ENCODE assay signal across 10 mouse cellular contexts in genomic region chr14:26376652-26377051, GRCm38 (mm10).
DNase-seq lines count a peak whose midpoint lies in the region; ATAC-seq and TF ChIP-seq lines count a peak whose summit lies in the region.
"Had no signal": no experiment of that assay in that cellular context is flagged by ENCODE, and none has a peak within 500 bp of the region (broad histone marks: within the 10 kb centered on the region; RNA-seq: fewer than 3 reads in every experiment).

No protein-coding gene starts in this region.

- no peaks in the 10 kb centered on the region for H3K4me1 ChIP-seq in heart, embryonic 12.5 days (replicated peaks)
- no peaks in the 10 kb centered on the region for H3K4me1 ChIP-seq in heart, postnatal 0 days (ENCODE audit: control insufficient read depth, insufficient read depth)
- H3K4me1 ChIP-seq: embryonic facial prominence, embryonic 13.5 days had no signal

- no peak for TF ChIP-seq EP300 in heart, postnatal 0 days (IDR thresholded peaks at IDR 0.05; ENCODE audit: low read depth)

- no peak for ATAC-seq in heart, embryonic 12.5 days (ENCODE audit: insufficient number of reproducible peaks, low FRiP score)
- ATAC-seq in heart, postnatal 0 days (ENCODE audit: insufficient read depth, low read depth) = no peak

- H3K36me3 ChIP-seq in heart, embryonic 12.5 days = no peaks in the 10 kb centered on the region
- H3K36me3 ChIP-seq in heart, postnatal 0 days (replicated peaks; ENCODE audit: control insufficient read depth, insufficient read depth, low read length) = no peaks in the 10 kb centered on the region
- H3K36me3 ChIP-seq: embryonic facial prominence, embryonic 13.5 days; midbrain, embryonic 12.5 days had no signal

- H3K27ac ChIP-seq in heart, embryonic 12.5 days (ENCODE audit: poor library complexity, severe bottlenecking) = no peak overlapping the region
- H3K27ac ChIP-seq in heart, postnatal 0 days (ENCODE audit: low read depth) = no peak overlapping the region
- H3K27ac ChIP-seq: embryonic facial prominence, embryonic 13.5 days; midbrain, embryonic 12.5 days had no signal

- no peak overlapping the region for H3K9ac ChIP-seq in heart, embryonic 12.5 days
- no peak overlapping the region for H3K9ac ChIP-seq in heart, postnatal 0 days (replicated peaks; ENCODE audit: low read depth, low read length)
- H3K9ac ChIP-seq: embryonic facial prominence, embryonic 13.5 days; midbrain, embryonic 12.5 days had no signal

- no peaks in the 10 kb centered on the region for H3K27me3 ChIP-seq in heart, embryonic 12.5 days (replicated peaks)
- H3K27me3 ChIP-seq in heart, postnatal 0 days (ENCODE audit: control insufficient read depth, insufficient read depth, low read length) = no peaks in the 10 kb centered on the region
- H3K27me3 ChIP-seq: embryonic facial prominence, embryonic 13.5 days; midbrain, embryonic 12.5 days had no signal

- no peak overlapping the region for H3K4me3 ChIP-seq in heart, embryonic 12.5 days
- H3K4me3 ChIP-seq in heart, postnatal 0 days (ENCODE audit: low read depth, low read length) = no peak overlapping the region
- H3K4me3 ChIP-seq: embryonic facial prominence, embryonic 13.5 days; midbrain, embryonic 12.5 days had no signal

- peak; percentile 83 for DNase-seq in heart, adult 11 months
- peak; percentile 44 for DNase-seq in MN1 (ENCODE audit: low spot score)
- peak; percentile 64 to 84 for DNase-seq in cerebellum, postnatal 14 days
- peak; percentile 46 for DNase-seq in heart, postnatal 0 days (ENCODE audit: low spot score)
- peak; percentile 45 to 69 for DNase-seq in left cerebral cortex, postnatal 10 days (ENCODE audit: extremely low spot score in 1 of 2, low spot score in 2 of 2)
- DNase-seq in natural killer cell, adult 2 months (ENCODE audit: low spot score in 2 of 2) = peak; percentile 23 to 36
- DNase-seq in thymus, adult 18-20 months = peak; percentile 3 to 13

- WGBS in heart, embryonic 12.5 days = 2% methylated on average over 2 of the region's 2 CpGs
- WGBS in heart, postnatal 0 days = 1% methylated on average over 2 of the region's 2 CpGs

- no peaks in the 10 kb centered on the region for H3K9me3 ChIP-seq in heart, embryonic 12.5 days (replicated peaks)
- H3K9me3 ChIP-seq in heart, postnatal 0 days (replicated peaks; ENCODE audit: control insufficient read depth, low read length) = no peaks in the 10 kb centered on the region
- H3K9me3 ChIP-seq: embryonic facial prominence, embryonic 13.5 days; midbrain, embryonic 12.5 days had no signal

- no peak overlapping the region for H3K4me2 ChIP-seq in heart, embryonic 12.5 days
- H3K4me2 ChIP-seq in heart, postnatal 0 days (ENCODE audit: low read depth, low read length) = no peak overlapping the region
- H3K4me2 ChIP-seq: embryonic facial prominence, embryonic 13.5 days; midbrain, embryonic 12.5 days had no signal

- intact Hi-C loops in left cerebral cortex, postnatal 10 days (cut with DNase I) = loop anchor here (5.0 kb wide), 1 partner anchor 86 kb away; no protein-coding TSS in a partner anchor

- TF ChIP-seq CTCF in heart, postnatal 0 days (IDR thresholded peaks at IDR 0.05; ENCODE audit: low read depth) = peak; percentile 86

Comparison
In these comparisons a context has a peak if more than half of its experiments do, and no peak if none do; other contexts are left out.
1. DNase-seq: peak in every context shown above with its lines; median percentile 83 in heart, adult 11 months; 74 in cerebellum, postnatal 14 days; 57 in left cerebral cortex, postnatal 10 days; 46 in heart, postnatal 0 days; 44 in MN1; 30 in natural killer cell, adult 2 months; 8 in thymus, adult 18-20 months.